Mouse (Mus musculus): ENCODE measurements around the gene Cyb561d2. TPM values are rescaled to one million over a fixed set of nuclear protein-coding genes. Genes with fewer than 3 reads are reported as not detected.

Gene Cyb561d2
- polyA plus RNA-seq, 1 experiment from 2014 or later: 24.7 TPM

DNA sequence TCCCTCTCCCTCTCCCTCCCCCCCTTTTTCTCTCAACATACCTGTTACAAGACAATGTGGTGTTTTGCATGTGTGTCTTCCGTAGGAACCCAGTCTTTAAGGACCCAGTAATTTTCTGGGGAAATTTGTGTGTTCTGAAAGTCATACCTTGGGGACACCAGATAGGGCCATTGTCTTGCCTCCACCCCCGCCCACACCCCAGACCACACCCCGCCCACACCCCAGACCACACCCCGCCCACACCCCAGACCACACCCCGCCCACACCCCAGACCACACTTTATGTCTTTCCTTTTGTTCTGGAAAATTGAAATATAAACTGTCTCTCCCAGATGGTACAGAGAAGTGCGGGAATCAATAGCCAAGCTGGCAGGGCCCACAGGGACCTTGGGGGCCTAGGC is 51.4 kb downstream of the Cyb561d2 start:
- H3K9me3 ChIP-seq (ENCODE audit: control insufficient read depth, low read length): no peaks in the 10 kb centered on the region
- H3K9ac ChIP-seq (ENCODE audit: low read depth, low read length): no peak overlapping the region
- no peak overlapping the region for H3K4me3 ChIP-seq (ENCODE audit: low read depth, low read length)
- DNase-seq (ENCODE audit: low spot score) (no peak), ATAC-seq (ENCODE audit: low read depth) (no peak; the same call in 1 of the 2 replicates)
- H3K27ac ChIP-seq (replicated peaks; ENCODE audit: low read depth, low read length): no peak overlapping the region
- H3K4me2 ChIP-seq (ENCODE audit: low read depth, low read length): no peak overlapping the region
- no peaks in the 10 kb centered on the region for H3K36me3 ChIP-seq (ENCODE audit: control insufficient read depth, insufficient read depth, low read length)
- no peaks in the 10 kb centered on the region for H3K27me3 ChIP-seq (replicated peaks; ENCODE audit: control insufficient read depth, insufficient read depth, low read length)
- 69% methylated on average over 6 of the region's 6 CpGs for WGBS
- H3K4me1 ChIP-seq (ENCODE audit: control insufficient read depth, insufficient read depth, low read length): peaks cover 5% of the 10 kb centered on the region; the same call in 1 of the 2 replicates

DNA sequence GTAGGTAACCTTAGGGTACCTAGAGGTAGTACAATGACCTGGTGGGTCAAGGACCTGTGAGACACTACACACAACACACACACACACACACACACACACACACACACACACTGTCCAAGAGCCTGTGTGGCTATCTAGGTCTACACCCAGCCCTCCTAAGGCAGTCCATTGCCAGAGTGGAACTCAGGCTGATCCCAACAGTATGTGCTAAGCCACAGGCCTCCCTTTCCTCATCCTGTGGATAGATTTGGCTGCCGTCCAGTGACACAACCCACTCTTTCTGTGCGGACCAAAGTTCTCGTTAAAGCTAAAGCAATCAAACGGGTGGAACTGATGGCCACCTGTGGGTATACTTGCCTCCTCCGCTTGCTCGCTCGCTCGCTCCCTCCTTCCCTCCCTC is 51.8 kb downstream of the Cyb561d2 start:
- H3K9ac ChIP-seq (ENCODE audit: low read depth, low read length): no peak overlapping the region
- WGBS: 61% methylated on average over 8 of the region's 8 CpGs
- H3K27me3 ChIP-seq (replicated peaks; ENCODE audit: control insufficient read depth, insufficient read depth, low read length): no peaks in the 10 kb centered on the region
- ATAC-seq (ENCODE audit: low read depth): no peak
- H3K4me3 ChIP-seq (ENCODE audit: low read depth, low read length): no peak overlapping the region
- peaks cover 5% of the 10 kb centered on the region; the same call in 1 of the 2 replicates for H3K4me1 ChIP-seq (ENCODE audit: control insufficient read depth, insufficient read depth, low read length)
- no peak overlapping the region for H3K27ac ChIP-seq (replicated peaks; ENCODE audit: low read depth, low read length)
- peak; percentile 58 for DNase-seq (ENCODE audit: low spot score)
- H3K9me3 ChIP-seq (ENCODE audit: control insufficient read depth, low read length): no peaks in the 10 kb centered on the region
- no peaks in the 10 kb centered on the region for H3K36me3 ChIP-seq (ENCODE audit: control insufficient read depth, insufficient read depth, low read length)
- no peak overlapping the region for H3K4me2 ChIP-seq (ENCODE audit: low read depth, low read length)

Other genes starting within 250 kb of the Cyb561d2 start
- 5.8 and 6.6 TPM in 2 replicates for gene Cish, start 246.2 kb downstream of the Cyb561d2 start, polyA plus RNA-seq (2014; fragmentation: Nextera tagmentation; extraction: Ambion mirVana)
- gene Hemk1, start 203.8 kb downstream of the Cyb561d2 start, polyA plus RNA-seq (2014; fragmentation: Nextera tagmentation; extraction: Ambion mirVana): 9.8 and 10.8 TPM in 2 replicates
- gene 6430571L13Rik, start 201.6 kb downstream of the Cyb561d2 start, polyA plus RNA-seq (2014; fragmentation: Nextera tagmentation; extraction: Ambion mirVana): 0.96 and 1.2 TPM in 2 replicates
- gene Cacna2d2, start 142.6 kb downstream of the Cyb561d2 start, polyA plus RNA-seq (2014; fragmentation: Nextera tagmentation; extraction: Ambion mirVana): 0.88 and 0.93 TPM in 2 replicates
- 53.1 and 56.1 TPM in 2 replicates for gene Tmem115, start 8.2 kb downstream of the Cyb561d2 start, polyA plus RNA-seq (2014; fragmentation: Nextera tagmentation; extraction: Ambion mirVana)
- gene Nprl2, start within 50 bp of the Cyb561d2 start, polyA plus RNA-seq (2014; fragmentation: Nextera tagmentation; extraction: Ambion mirVana): 35.0 and 35.4 TPM in 2 replicates
- gene Zmynd10, start 5.1 kb upstream of the Cyb561d2 start, polyA plus RNA-seq (2014; fragmentation: Nextera tagmentation; extraction: Ambion mirVana): 2.8 and 8.2 TPM in 2 replicates
- gene Rassf1, start 9.4 kb upstream of the Cyb561d2 start, polyA plus RNA-seq (2014; fragmentation: Nextera tagmentation; extraction: Ambion mirVana): 66.5 and 66.8 TPM in 2 replicates
- gene Tusc2, start 21.1 kb upstream of the Cyb561d2 start, polyA plus RNA-seq (2014; fragmentation: Nextera tagmentation; extraction: Ambion mirVana): 43.1 and 45.2 TPM in 2 replicates
- gene Hyal2, start 25.8 kb upstream of the Cyb561d2 start, polyA plus RNA-seq (2014; fragmentation: Nextera tagmentation; extraction: Ambion mirVana): 106 and 112 TPM in 2 replicates
- 5.6 and 6.8 TPM in 2 replicates for gene Hyal1, start 34.7 kb upstream of the Cyb561d2 start, polyA plus RNA-seq (2014; fragmentation: Nextera tagmentation; extraction: Ambion mirVana)
- 15.9 and 18.0 TPM in 2 replicates for gene Naa80, start 36.7 kb upstream of the Cyb561d2 start, polyA plus RNA-seq (2014; fragmentation: Nextera tagmentation; extraction: Ambion mirVana)
- 1.2 and 1.4 TPM in 2 replicates for gene Hyal3, start 38.6 kb upstream of the Cyb561d2 start, polyA plus RNA-seq (2014; fragmentation: Nextera tagmentation; extraction: Ambion mirVana)
- 46.7 and 52.3 TPM in 2 replicates for gene Ifrd2, start 45.4 kb upstream of the Cyb561d2 start, polyA plus RNA-seq (2014; fragmentation: Nextera tagmentation; extraction: Ambion mirVana)
- 18.0 and 18.2 TPM in 2 replicates for gene Sema3b, start 67.0 kb upstream of the Cyb561d2 start, polyA plus RNA-seq (2014; fragmentation: Nextera tagmentation; extraction: Ambion mirVana)
- gene Gnai2, start 93.2 kb upstream of the Cyb561d2 start, polyA plus RNA-seq (2014; fragmentation: Nextera tagmentation; extraction: Ambion mirVana): 380 and 416 TPM in 2 replicates
- gene Slc38a3, start 127.3 kb upstream of the Cyb561d2 start, polyA plus RNA-seq (2014; fragmentation: Nextera tagmentation; extraction: Ambion mirVana): 7.0 and 7.8 TPM in 2 replicates
- gene Gnat1, start 137.5 kb upstream of the Cyb561d2 start, polyA plus RNA-seq (2014; fragmentation: Nextera tagmentation; extraction: Ambion mirVana): 0.79 and 1.5 TPM in 2 replicates
- 32.8 and 36.9 TPM in 2 replicates for gene Sema3f, start 168.3 kb upstream of the Cyb561d2 start, polyA plus RNA-seq (2014; fragmentation: Nextera tagmentation; extraction: Ambion mirVana)
- gene Rbm5, start 228.8 kb upstream of the Cyb561d2 start, polyA plus RNA-seq (2014; fragmentation: Nextera tagmentation; extraction: Ambion mirVana): 145 and 159 TPM in 2 replicates